Mouse (Mus musculus) heart, adult 2 months (tissue): ENCODE measurements around the gene Scgb1b24. TPM values are rescaled to one million over a fixed set of nuclear protein-coding genes. Genes with fewer than 3 reads are reported as not detected.

Experiments used
- DNase-seq, 2 experiments: peaks; one replicate each; pipeline ENCODE4 v3.0.0; 2021
- H3K27ac ChIP-seq: fragments of 200-600 bp; 2 replicates; pipeline ENCODE4 v1.8.1; 2022
- H3K27me3 ChIP-seq: fragments of 200-500 bp; 2 replicates; pipeline ENCODE4 v1.6.1; 2012; ENCODE audit warnings: mild to moderate bottlenecking, low read length, inconsistent platforms, mixed read lengths; ENCODE audit not compliant: control insufficient read depth, insufficient read depth
- H3K36me3 ChIP-seq: fragments of 200-500 bp; 2 replicates; pipeline ENCODE4 v1.6.1; 2012; ENCODE audit warnings: low read length, inconsistent platforms; ENCODE audit not compliant: control insufficient read depth, insufficient read depth
- H3K4me1 ChIP-seq: fragments of 200-500 bp; 2 replicates; pipeline ENCODE4 v1.6.1; 2011; ENCODE audit warnings: low read length; ENCODE audit not compliant: control insufficient read depth, insufficient read depth
- H3K4me3 ChIP-seq: fragments of 200-600 bp; 2 replicates; pipeline ENCODE4 v1.8.1; 2022
- H3K79me2 ChIP-seq: fragments of 200-500 bp; replicated peaks from 2 replicates; pipeline ENCODE4 v1.6.1; 2012; ENCODE audit warnings: mild to moderate bottlenecking, inconsistent platforms, low read length, moderate library complexity, mixed read lengths; ENCODE audit not compliant: control insufficient read depth, insufficient read depth
- H3K9ac ChIP-seq: fragments of 200-500 bp; 2 replicates; pipeline ENCODE4 v1.6.1; 2012; ENCODE audit warnings: low read depth, mild to moderate bottlenecking, control low read depth, inconsistent platforms, low read length, mixed read lengths
- CTCF ChIP-seq: fragments of 200-600 bp; IDR thresholded peaks from 2 replicates; pipeline ENCODE4 v1.8.1; 2022; ENCODE audit warnings: antibody characterized with exemption, mild to moderate bottlenecking, moderate library complexity
- EP300 ChIP-seq: fragments of 200-500 bp; IDR thresholded peaks from 2 replicates; pipeline ENCODE4 v1.6.1; 2011; ENCODE audit warnings: low read depth, low read length, control low read depth; ENCODE audit not compliant: insufficient read depth
- POLR2A ChIP-seq: fragments of 200-500 bp; IDR thresholded peaks from 2 replicates; pipeline ENCODE4 v1.6.1; 2011; ENCODE audit warnings: mild to moderate bottlenecking, low read depth, low read length, control low read depth; ENCODE audit not compliant: insufficient read depth
- WGBS: fragments of 180-500 bp; shearing (Covaris S2); methylation state at CpG from one replicate; pipeline ENCODE4 v1.1.7; 2018; 5-methylcytosine and 5-hydroxymethylcytosine counted together
- intact Hi-C: fragments of 180-260 bp; cut with DNase I; formaldehyde crosslinking; loops from one replicate; pipeline ENCODE4 v1.15.1; 2025
- long read RNA-seq: library from polyadenylated mRNA; stranded (forward); transcript quantifications from one replicate; pipeline ENCODE4 v2.0.0, GENCODE M21; 2021
- polyA plus RNA-seq: library from polyadenylated mRNA; depleted of rRNA; stranded (reverse); fragments of >200 nt; gene quantifications from 2 replicates; pipeline ENCODE4 v1.2.3, GENCODE M21; 2012; rRNA removed
- total RNA-seq, 2 experiments: library from RNA; stranded (reverse); gene quantifications; 2 replicates each; pipeline ENCODE4 v1.2.3; 2021

Gene Scgb1b24
- total RNA-seq (not detected), polyA plus RNA-seq (not detected in 2 replicates)
- long read RNA-seq, result 0 reads

DNA sequence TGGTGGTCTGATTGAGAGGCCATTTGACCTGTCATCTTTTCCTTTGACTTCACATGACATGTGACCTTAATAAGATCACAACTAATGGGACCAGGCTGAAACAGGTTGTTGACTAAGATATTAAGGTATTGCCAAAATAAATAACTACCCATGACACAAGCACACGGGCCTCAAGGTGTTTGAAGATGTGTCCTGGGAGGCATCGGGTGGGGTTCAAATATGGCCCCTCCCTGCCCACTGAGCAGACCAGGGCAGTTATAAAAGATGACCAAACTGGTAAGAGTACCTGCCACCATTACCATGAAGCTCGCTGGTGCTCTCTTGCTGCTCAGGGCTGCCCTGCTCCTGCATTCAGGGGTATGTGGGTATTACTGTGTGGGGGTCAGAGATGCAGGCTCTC lies at the start of gene Scgb1b24:
Gene Scgb1b24, plus strand, starts transcription at position 301 of the 400 bp plus-strand sequence.
- no peak for TF ChIP-seq CTCF
- TF ChIP-seq EP300, result no peak
- TF ChIP-seq POLR2A, result no peak
- Histone ChIP-seq H3K4me1 (no peaks in the 10 kb centered on the region), H3K9ac (no peak within 1 kb of the TSS), H3K79me2 (no peaks in the 10 kb centered on the region), H3K27me3 (no peaks in the 10 kb centered on the region), H3K27ac (no peak within 1 kb of the TSS), H3K4me3 (no peak within 1 kb of the TSS), H3K36me3 (no peaks in the 10 kb centered on the region)
- intact Hi-C loops, result no loop called here
- no peak for DNase-seq
- WGBS, result 68% methylated on average over 3 of the region's 3 CpGs

DNA sequence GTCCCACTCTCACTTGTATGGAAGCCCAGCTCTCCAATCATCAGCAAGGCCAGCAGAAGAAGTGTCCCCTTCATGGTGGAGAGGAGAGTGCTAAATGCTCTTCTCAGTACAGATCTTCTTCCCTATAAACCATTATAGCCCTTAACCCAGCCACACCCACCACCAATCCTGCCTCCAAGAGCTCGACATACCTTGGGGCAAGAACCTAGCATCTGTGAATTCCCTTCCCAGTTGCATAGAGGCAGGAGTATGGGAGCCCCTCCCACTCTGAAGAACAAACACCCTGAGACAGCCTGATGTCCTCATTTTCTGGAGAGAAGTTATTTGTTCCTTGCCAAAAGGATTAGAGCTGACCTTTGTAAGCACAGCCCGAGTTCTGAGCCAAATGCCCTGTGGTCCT lies 4.4 kb upstream of the Scgb1b24 start, which contains the start of gene Scgb2b24:
Gene Scgb2b24, minus strand, starts transcription at position 101 of the 400 bp plus-strand sequence.
- TF ChIP-seq EP300, result no peak
- no peak for TF ChIP-seq CTCF
- TF ChIP-seq POLR2A, result no peak
- no peaks in the 10 kb centered on the region for H3K4me1 ChIP-seq
- H3K36me3 ChIP-seq, result no peaks in the 10 kb centered on the region
- WGBS, result 64% methylated on average over 2 of the region's 2 CpGs
- no peak within 1 kb of the TSS for H3K4me3 ChIP-seq
- no peaks in the 10 kb centered on the region for H3K27me3 ChIP-seq
- intact Hi-C loops, result no loop called here
- H3K79me2 ChIP-seq, result no peaks in the 10 kb centered on the region
- H3K9ac ChIP-seq, result no peak within 1 kb of the TSS
- no peak within 1 kb of the TSS for H3K27ac ChIP-seq
- no peak for DNase-seq

Other genes with a start within 250 kb of the Scgb1b24 start
- gene Scgb2b21, start 223.3 kb upstream of the Scgb1b24 start, total RNA-seq, result not detected
- not detected in 2 replicates for gene Scgb2b21, start 223.3 kb upstream of the Scgb1b24 start, polyA plus RNA-seq
- not detected for gene Scgb2b24, start 4.5 kb upstream of the Scgb1b24 start, total RNA-seq
- gene Scgb2b24, start 4.5 kb upstream of the Scgb1b24 start, polyA plus RNA-seq, result not detected in 2 replicates
- not detected for gene Scgb2b26, start 201.2 kb downstream of the Scgb1b24 start, total RNA-seq
- not detected in 2 replicates for gene Scgb2b26, start 201.2 kb downstream of the Scgb1b24 start, polyA plus RNA-seq